Mouse (Mus musculus) layer of hippocampus, adult 8-10 months (tissue): Measurements from ENCODE around the gene Pcyt2. TPM values are rescaled to one million over a fixed set of nuclear protein-coding genes. Genes with fewer than 3 reads are reported as not detected.
A peak's percentile ranks its signal among the peaks of the same experiment; 100 is the strongest.

Experiments
- DNase-seq, 2 experiments: peaks; one replicate each; pipeline ENCODE4 v3.0.0; 2022; ENCODE audit warnings: low spot score in 2 of 2
- total RNA-seq, 4 experiments: library from RNA; stranded (reverse); gene quantifications; 2 replicates each; pipeline ENCODE4 v1.2.4; 2022

Pcyt2 gene
- total RNA-seq, 4 experiments from 2014 or later, result 142 to 164 (median 149) TPM

DNA sequence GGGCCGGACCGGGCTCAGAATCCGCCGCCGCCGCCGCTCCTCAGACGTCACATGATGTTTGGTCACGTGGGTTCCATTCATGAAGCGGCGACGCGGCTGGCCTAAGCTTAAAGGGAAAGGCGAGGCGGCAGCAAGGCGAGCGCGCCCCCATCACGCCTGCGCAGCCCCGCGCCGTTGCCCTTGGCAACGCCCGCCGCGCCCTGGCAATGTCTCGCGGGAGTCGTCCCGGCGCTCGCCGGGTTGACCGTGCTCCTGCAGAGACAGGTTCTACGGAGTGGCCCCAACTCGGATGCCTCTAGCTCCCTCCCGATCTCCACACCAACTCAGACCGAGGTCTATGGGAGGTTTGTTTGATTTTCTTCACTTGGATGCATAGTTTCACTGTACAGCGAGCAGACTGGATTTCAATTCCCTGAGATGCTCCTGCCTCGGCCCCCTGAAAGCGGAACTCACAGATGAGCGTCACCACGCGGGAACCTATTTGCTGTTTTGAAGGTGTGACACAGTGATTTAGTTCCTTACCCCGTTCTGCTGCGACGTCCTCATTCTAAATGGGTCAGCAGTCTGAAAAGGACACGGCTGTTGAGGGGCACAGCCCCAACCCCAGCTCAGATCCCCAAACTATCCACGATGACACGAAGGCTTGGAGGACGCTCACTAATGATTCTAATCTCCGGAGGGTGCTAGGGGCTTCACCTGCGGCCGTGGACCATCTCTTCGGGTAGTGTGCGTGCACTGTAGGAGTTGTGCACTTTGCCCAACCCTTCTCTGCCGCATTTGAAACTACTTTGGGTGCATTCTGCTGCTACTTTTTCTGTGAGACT lies 16.0 kb upstream of the Pcyt2 start, which contains the start of gene Mafg:
Gene Mafg, minus strand, starts transcription at position 81 of the 824 bp plus-strand sequence.
- DNase-seq, result peak; percentile 91

DNA sequence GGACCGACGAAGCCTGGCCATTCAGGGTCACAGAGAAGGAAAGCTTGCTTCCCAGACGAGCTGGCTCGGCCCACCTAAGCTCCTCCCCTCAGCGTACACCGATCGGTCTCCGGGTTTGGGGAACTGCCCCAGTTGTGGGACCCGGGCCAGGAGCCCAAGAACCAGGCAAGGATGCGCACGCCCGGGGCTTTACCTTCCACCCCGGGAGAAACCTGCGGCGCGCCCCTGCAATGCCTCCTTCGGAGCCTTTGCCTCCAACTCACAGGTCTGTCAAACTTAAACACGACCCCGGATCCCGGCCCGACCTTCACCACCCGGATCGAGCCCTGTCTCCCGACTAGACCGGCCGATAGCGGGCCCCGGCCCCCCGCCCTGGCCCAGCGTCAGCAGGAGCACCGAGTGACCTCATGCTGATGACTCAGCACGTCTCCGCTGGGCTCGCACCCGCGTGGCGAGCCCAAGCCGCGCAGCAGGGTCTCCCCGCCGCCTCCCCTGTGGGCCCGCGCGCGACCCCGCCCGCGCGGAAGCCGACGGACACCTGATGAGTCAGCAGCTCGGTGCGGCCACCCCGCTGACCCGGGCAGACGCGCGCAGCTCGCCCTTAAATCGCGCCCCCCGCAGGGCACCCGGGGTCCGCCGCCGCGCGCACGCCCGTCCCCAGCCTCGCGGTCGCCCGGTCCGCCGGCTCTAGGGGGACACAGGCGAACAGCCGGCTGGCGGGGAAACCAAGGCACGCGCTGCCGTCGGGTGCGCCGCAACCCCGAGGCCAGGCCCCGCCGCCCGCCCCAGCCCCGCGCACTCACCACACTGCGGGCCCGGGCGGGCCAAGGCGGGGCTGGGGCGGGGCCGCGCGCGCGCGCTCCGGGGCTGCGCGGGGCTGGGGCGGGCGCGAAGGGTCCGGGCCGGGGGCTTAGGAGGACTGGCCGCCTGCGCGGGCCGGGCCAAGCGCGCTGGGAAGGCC lies 15.1 kb upstream of the Pcyt2 start:
- DNase-seq, result peak in 1 of 2 experiments; percentile 49

GRCm38 (mm10) chr11:120631726-120632448 lies 14.2 kb upstream of the Pcyt2 start:
- no peak for DNase-seq

DNA sequence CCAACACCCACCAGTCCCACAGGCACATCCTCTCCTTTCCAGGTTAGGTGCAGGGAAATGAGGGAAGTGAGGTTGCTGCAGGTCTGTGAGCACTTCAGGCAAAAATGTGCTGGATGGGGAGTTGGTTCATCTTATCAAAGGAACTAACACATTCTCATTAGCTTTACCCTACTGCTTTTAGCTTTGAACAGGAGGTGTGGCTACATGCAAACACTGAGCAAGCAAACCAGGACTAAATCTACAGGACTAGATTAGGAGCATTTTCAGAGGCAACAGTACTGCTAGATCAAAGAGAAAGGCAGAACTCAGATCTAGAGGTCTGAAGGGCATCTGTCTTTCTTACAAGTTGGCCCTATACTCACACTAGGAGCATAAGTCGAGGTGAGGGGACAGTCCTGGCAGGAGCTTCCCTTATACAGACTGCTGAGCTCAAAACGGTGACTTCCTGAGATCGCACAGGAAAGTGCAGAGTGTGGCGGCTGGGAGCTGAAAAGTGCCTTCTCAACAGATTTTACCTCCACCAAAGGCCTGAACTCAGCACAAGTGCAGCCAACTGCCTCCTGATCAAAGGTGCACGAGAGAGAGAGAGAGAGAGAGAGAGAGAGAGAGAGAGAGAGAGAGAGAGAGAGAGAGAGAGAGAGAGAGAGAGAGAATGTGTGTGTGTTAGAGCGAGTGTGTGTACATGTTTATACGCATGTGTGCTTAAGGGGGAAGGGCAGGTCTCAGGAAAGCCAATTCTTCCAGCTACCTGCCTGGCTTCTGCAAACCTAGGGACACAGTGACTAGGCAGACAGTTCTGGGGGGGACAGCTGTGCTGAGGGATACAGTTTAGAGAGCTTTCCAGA lies 13.4 kb upstream of the Pcyt2 start:
- no peak for DNase-seq

GRCm38 (mm10) chr11:120630401-120630871 lies 12.7 kb upstream of the Pcyt2 start:
- no peak for DNase-seq

GRCm38 (mm10) chr11:120629911-120630310 lies 12.2 kb upstream of the Pcyt2 start:
- DNase-seq, result no peak

- no peak for DNase-seq
Measured at GRCm38 (mm10) chr11:120629341-120629730, 11.6 kb upstream of the Pcyt2 start.

GRCm38 (mm10) chr11:120628601-120629340 lies 11.0 kb upstream of the Pcyt2 start:
- no peak for DNase-seq

DNA sequence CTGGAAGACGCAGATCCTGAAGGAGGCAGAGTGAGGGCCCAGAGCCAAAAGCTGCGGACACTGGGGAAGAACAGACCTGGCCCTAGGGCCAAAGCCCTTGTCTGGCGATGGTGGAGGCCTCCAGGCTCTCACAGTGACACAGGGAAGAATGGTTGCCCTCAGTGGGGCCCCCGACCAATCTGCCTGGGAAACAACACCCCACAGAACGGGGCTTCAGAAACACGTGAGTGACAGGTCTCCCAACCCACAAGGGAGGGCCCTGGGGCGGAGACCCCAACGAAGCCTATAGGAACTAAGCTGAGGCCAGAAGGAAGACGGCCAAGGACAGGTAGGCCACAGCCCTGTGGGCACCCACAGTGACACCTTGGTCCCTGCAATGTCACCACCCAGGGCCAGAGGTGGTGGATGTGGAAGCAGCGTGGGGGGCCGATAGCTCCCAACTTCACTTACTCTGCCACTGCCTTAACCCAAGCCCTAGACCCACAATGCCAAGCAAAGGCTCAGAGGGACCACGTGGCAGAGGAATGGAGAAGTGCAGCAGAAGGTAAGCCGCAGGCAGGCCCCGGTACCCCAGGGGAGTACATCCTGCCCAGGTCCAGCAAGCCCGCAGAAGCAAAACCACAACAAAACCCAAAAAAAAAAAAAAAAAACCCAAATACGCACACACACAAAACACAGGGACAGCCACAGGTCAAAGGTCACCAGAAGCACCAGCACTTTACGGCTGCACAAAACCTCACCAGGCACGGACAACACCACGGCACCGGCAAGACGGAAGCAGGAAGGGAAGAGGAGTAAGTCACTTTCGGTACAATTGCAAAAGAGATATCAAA lies 9.9 kb upstream of the Pcyt2 start:
- DNase-seq, result no peak

DNA sequence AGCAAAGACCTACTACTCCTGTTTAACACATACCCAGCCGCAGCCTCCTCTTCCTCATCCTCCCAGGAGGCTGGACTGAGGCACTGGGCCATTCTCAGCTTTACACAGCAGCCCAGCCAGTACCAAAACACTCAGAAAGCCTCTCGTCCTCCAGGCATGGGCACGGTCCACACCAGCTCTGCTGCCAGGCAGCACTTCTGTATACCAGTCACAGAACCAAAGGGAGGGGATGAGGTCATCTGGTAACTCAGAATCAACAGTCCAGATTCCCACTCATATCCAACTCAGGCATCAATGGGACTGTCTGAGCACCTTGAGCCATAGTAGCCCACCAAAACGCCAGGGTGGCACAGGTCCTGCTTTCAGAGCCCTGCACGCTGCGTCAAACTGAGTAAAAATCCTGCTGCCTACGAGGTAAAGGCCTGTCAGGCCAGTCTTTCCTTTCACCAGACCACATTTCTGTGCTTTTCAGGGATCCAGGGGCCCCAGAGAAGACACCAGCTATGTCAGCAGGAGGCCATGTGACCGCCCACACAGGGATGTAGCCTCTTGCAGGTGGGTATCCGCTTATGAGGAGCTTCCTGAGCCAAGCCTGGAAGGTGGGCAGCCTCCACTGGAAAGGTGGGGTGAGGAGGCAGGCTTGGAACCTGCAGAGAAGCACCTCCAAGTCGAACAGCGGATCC lies 9.2 kb upstream of the Pcyt2 start:
- DNase-seq, result no peak

- no peak for DNase-seq
Measured at GRCm38 (mm10) chr11:120625152-120625775, 7.5 kb upstream of the Pcyt2 start, which contains the start of gene Sirt7. Gene Sirt7, minus strand, starts transcription at chr11:120625240.

DNA sequence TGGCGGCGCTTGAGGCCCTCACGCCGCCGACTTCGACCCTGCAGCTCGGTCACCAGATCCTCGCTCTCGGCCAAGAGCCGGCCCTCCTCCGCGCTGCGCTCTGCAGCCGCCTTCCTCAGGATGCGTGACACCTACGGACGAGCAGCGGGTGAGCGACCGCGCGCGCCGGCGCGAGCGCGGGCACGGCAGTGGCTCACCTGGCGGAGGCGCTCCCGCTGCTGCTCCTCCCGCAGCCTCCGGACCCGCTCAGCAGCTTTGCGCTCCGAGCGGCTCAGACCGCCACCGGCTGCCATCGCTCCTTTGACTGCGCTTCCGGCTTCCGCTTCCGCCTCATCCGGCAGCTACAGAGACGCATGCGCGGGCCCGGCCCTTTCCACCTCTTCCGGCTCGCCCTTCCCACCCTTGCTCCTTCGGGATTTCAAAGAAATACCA lies 7.0 kb upstream of the Pcyt2 start:
- peak; percentile 69 to 84 for DNase-seq

GRCm38 (mm10) chr11:120623961-120624679 lies 6.4 kb upstream of the Pcyt2 start:
- peak in 1 of 2 experiments; percentile 62 for DNase-seq

GRCm38 (mm10) chr11:120622805-120623204 lies 5.1 kb upstream of the Pcyt2 start:
- no peak for DNase-seq

GRCm38 (mm10) chr11:120620195-120620594 lies 2.5 kb upstream of the Pcyt2 start:
- DNase-seq, result no peak

DNA sequence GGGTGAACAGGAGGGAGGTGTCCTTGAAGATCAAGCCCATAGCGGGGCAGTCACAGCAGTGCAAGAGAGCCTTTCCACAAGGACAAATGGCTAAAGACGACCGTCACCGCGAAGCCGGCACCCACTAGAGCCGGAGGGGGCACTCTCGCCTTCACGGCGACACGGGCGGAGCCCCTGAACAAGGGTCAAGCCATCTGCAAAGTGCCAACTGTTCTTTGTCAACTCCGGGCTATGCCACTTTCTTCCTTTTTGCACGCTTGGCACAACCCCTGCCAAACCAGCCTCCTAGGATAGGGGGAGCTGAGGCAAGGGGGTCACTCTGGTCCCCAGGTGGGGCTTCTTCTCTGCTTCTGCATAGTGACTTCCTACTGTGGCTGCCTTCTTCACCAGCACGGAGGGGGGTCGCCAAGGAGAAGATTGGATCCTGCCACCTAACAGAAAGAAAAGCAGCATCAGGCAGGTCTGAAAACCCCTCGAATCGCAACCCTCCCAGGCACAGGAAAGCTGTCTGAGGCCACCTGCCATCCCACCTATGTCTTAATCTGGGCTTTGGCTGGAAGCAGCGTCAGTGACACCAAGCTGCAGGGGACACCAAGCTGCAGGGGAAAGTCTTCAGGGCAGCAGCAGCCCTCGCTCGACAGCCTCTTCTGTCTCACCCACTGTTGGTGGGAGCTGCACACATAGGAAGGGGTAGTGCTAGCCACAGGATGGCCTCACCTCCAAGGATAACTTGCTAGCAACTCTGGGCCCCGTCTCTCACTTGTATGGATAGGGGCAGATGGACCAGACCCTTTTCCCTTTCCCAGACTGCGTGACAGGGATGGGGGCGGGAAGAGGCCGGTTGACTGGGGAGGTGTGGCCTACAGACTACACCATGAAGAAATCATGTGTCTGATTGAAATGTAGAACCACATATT lies 1.1 kb upstream of the Pcyt2 start:
- DNase-seq, result no peak
